Mouse (Mus musculus): ENCODE measurements around the gene Anp32b.

DNA sequence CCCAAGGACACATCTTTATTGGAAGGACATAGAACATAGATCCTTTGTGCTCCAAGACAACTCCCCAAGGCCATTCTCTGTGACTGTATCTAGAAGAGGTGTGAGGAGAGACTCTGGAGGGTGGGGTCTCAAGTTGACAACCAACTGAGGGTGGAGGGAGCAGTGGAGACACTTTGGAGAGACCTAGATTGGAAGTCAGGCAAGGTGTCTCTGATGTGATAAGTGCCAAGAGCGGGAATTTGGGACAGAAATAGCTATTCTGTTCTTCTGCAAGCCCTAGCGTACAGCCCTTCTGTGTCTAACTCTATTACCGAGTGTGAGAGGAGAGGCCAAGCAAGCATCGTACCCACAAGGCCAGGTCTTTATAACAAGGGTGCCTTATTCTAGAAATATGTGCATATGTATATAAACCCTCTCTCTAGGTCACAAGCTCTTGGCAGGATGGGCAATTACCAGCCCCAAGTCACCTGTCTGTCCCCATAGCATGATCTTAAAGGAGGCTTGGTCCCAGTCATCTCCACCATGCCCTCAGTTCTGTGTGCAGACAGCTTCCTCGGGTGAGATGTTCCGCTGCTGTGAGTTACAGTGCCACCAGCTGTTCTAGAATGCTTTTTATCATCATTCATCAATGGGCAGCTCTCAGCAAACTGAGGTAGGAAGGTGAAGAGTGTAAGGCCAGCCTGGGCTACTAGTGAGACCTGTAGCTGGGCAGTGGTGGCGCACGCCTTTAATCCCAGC lies 43.6 kb upstream of the Anp32b start:
- TF ChIP-seq EP300 (optimal IDR thresholded peaks at IDR 0.05) (no peak), CTCF (IDR thresholded peaks at IDR 0.05; ENCODE audit: low read depth) (no peak)

All from stomach, postnatal 0 days (tissue).